Mouse (Mus musculus) neural tube, embryonic 13.5 days (tissue): ENCODE measurements at regions not wholly inside any gene's neighbourhood (a gene's known extent, or its start where the extent isn't known, plus 50 kb on each side); places are given as distances from the start of the nearest gene placed in this dataset.
"Not testable (repeated sequence)": the region's sequence is repeated elsewhere in the genome, so short reads cannot be mapped to it uniquely, and the experiment has no call there.

Experiments
- ATAC-seq: fragments of 200-750 bp; cut with Nextera tagmentation; 2 replicates; pipeline ENCODE4 v1.8.0; 2017; ENCODE audit warnings: low read depth, mild to moderate bottlenecking, moderate TSS enrichment, moderate library complexity
- H3K27ac ChIP-seq: fragments of 300-500 bp; sonication (generic); replicated peaks from 2 replicates; pipeline ENCODE4 v1.5.1; 2015; ENCODE audit warnings: moderate library complexity, mild to moderate bottlenecking, inconsistent platforms
- H3K27me3 ChIP-seq: fragments of 300-500 bp; sonication (generic); 2 replicates; pipeline ENCODE4 v1.6.1; 2015; ENCODE audit warnings: mild to moderate bottlenecking, inconsistent platforms
- H3K36me3 ChIP-seq: fragments of 300-500 bp; sonication (generic); 2 replicates; pipeline ENCODE4 v1.6.1; 2015; ENCODE audit warnings: mild to moderate bottlenecking, inconsistent platforms
- H3K4me1 ChIP-seq: fragments of 300-500 bp; sonication (generic); replicated peaks from 2 replicates; pipeline ENCODE4 v1.6.1; 2015; ENCODE audit warnings: inconsistent platforms
- H3K4me2 ChIP-seq: fragments of 300-500 bp; sonication (generic); 2 replicates; pipeline ENCODE4 v1.6.1; 2015; ENCODE audit warnings: inconsistent platforms, mild to moderate bottlenecking, moderate library complexity
- H3K4me3 ChIP-seq: fragments of 300-500 bp; sonication (generic); 2 replicates; pipeline ENCODE4 v1.5.1; 2015; ENCODE audit warnings: mild to moderate bottlenecking, inconsistent platforms
- H3K9ac ChIP-seq: fragments of 300-500 bp; sonication (generic); 2 replicates; pipeline ENCODE4 v1.6.1; 2015; ENCODE audit warnings: moderate library complexity, mild to moderate bottlenecking, inconsistent platforms
- H3K9me3 ChIP-seq: fragments of 300-500 bp; sonication (generic); 2 replicates; pipeline ENCODE4 v1.6.1; 2016; ENCODE audit warnings: inconsistent platforms
- WGBS: fragments of 180-500 bp; shearing (Covaris S2); methylation state at CpG from one replicate; pipeline ENCODE4 v1.1.7; 2015; 5-methylcytosine and 5-hydroxymethylcytosine counted together

DNA sequence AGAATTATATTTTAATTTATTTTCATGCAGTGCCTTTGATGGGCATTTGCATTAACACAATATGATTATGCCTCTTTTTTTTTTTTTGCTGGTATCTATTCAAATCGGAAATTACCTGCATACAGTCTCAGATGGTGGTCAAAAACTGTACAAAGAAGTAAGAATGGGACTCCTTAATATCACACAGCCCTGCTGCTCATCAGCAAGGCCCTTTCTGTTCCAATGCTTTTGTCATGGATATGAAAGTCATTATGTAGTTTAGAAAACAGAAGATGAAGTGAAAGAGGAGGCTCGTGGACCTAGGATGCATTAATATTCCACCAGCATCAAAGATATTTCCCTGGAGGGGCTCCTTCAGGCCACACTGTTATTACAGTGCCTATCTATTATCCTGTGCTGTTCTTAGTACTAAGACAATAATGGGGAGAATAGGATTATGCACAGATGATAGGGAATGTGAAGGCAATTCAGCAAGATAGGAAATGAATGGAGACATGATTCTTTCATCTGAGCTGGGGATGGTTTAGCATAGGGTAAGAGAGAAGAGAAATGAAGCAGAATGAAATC lies 687.7 kb upstream of the Ptbp2 start:
- Histone ChIP-seq H3K4me3 (no peak overlapping the region), H3K9me3 (no peaks in the 10 kb centered on the region), H3K36me3 (no peaks in the 10 kb centered on the region), H3K9ac (no peak overlapping the region), H3K27me3 (no peaks in the 10 kb centered on the region), H3K4me1 (peaks cover 19% of the 10 kb centered on the region), H3K4me2 (no peak overlapping the region), H3K27ac (no peak overlapping the region; the same call in 1 of the 2 replicates)
- WGBS = 33% methylated on average over 2 of the region's 2 CpGs
- ATAC-seq = no peak

DNA sequence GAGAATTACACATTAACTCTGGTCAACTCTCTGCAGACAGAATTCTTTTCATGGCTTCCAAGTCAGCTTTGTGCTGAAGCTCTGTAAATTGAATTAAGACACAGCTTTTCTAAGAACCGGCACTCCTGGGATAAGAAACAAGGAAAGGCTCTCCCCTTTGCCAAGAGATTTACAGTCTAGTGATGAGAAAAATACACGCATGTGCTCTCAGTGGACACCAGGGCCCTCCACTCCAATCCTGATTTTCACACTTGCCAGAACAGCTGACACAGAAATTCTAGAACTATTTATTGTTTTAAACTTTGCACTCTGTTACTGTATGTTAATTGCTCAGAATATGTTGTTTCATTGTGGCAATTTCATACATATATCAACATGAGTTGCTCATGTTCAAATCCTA lies 684.6 kb upstream of the Ptbp2 start:
- H3K4me2 ChIP-seq = no peak overlapping the region
- no peak overlapping the region for H3K9ac ChIP-seq
- WGBS = 70% methylated on average over 2 of the region's 2 CpGs
- H3K27me3 ChIP-seq = no peaks in the 10 kb centered on the region
- no peak for ATAC-seq
- H3K4me3 ChIP-seq = no peak overlapping the region
- no peaks in the 10 kb centered on the region for H3K9me3 ChIP-seq
- H3K36me3 ChIP-seq = no peaks in the 10 kb centered on the region
- H3K4me1 ChIP-seq = peaks cover 19% of the 10 kb centered on the region
- no peak overlapping the region for H3K27ac ChIP-seq

DNA sequence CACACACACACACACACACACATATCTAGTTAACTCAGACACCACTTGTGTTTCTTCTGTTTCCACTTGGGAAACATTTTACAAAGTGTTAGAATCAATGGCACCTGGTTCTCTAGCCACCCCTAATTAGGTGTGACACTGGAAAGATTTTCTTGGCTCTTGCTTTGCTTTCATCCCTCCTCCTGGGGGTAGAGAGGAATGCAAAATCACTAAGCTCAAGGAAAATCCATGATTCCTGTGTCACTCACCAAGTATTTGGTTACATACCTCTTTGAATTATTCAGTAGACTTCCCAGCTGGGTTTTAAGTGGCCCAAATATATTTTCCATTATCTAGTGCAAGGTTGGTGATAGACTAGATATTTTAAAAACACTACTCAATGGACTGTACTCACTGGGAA lies 676.5 kb upstream of the Ptbp2 start:
- ATAC-seq = no peak
- Histone ChIP-seq H3K4me3 (no peak overlapping the region), H3K36me3 (no peaks in the 10 kb centered on the region)

DNA sequence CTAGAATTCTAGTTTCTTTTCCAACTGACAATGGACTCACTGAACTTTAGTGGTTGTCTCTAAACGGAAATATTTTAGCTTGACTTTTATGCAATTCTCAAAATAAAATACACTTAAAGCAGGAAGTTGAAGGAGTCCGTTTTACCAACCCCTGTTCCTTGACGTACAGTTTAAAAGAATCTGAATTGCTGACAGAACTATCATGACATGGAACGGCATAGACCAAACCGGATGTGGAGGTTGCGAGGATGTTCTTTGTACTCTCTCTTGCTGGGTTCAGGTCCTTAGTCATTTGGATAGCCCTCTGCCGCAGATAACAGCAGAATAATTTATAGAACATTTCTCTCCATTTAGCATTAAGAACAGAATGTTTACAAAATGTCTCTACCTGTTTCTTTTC lies 673.6 kb upstream of the Ptbp2 start:
- Histone ChIP-seq H3K27ac (no peak overlapping the region), H3K9ac (no peak overlapping the region), H3K4me3 (no peak overlapping the region), H3K36me3 (no peaks in the 10 kb centered on the region), H3K4me1 (no peaks in the 10 kb centered on the region), H3K27me3 (no peaks in the 10 kb centered on the region), H3K4me2 (no peak overlapping the region), H3K9me3 (no peaks in the 10 kb centered on the region)
- ATAC-seq = no peak
- 90% methylated on average over 7 of the region's 7 CpGs for WGBS

More for the DNA sequence above, 676.5 kb upstream of the Ptbp2 start:
- Histone ChIP-seq H3K4me2 (no peak overlapping the region), H3K9me3 (no peaks in the 10 kb centered on the region), H3K9ac (no peak overlapping the region), H3K27ac (no peak overlapping the region), H3K4me1 (no peaks in the 10 kb centered on the region), H3K27me3 (no peaks in the 10 kb centered on the region)

DNA sequence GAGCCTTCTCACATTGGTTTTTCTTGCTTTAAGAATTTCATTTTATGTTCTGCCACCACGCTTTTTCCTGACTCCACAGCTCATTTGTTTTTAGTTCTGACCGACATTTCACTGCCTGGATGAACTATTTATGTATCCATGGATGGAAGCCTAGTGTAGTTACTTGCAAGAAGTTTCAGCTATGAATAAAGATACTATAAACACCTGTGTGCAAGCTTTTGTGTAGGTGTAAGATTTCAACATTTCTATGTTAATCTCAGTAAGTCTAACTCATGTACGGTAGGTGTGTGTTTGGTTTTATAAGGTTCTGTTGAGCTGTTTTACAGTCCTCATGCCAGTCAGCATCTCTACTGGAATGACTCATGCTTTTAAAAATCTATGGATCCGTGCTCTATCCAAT lies 656.9 kb upstream of the Ptbp2 start:
- Histone ChIP-seq H3K9ac (no peak overlapping the region), H3K4me3 (no peak overlapping the region), H3K4me2 (no peak overlapping the region), H3K4me1 (no peaks in the 10 kb centered on the region), H3K27me3 (no peaks in the 10 kb centered on the region), H3K27ac (no peak overlapping the region), H3K36me3 (no peaks in the 10 kb centered on the region), H3K9me3 (no peaks in the 10 kb centered on the region)
- ATAC-seq = no peak
- 87% methylated on average over 4 of the region's 4 CpGs for WGBS

DNA sequence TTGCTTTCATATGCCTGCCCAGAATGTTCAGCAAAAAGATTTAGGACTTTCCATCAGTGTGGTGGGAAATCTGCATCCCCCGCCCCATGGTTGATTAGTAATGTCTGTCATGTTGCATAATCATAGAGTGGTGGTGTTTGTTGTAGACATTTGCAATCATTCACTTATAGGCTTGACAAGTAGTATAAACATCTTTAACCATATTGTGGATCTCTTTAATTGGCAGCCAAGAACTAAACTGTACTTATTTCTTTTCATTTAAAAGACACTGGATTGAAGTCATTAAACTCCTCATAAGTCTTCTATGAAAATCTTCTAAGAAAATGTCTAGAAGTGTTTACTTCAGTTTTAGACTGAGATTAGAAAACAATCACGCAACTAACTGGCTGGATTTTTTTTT lies 646.0 kb upstream of the Ptbp2 start:
- WGBS = 95% methylated on average over 2 of the region's 2 CpGs
- ATAC-seq = no peak
- no peak overlapping the region for H3K27ac ChIP-seq
- H3K4me3 ChIP-seq = no peak overlapping the region
- H3K36me3 ChIP-seq = no peaks in the 10 kb centered on the region
- H3K9ac ChIP-seq = no peak overlapping the region
- H3K9me3 ChIP-seq = no peaks in the 10 kb centered on the region
- H3K4me2 ChIP-seq = no peak overlapping the region
- H3K27me3 ChIP-seq = no peaks in the 10 kb centered on the region
- H3K4me1 ChIP-seq = no peaks in the 10 kb centered on the region

DNA sequence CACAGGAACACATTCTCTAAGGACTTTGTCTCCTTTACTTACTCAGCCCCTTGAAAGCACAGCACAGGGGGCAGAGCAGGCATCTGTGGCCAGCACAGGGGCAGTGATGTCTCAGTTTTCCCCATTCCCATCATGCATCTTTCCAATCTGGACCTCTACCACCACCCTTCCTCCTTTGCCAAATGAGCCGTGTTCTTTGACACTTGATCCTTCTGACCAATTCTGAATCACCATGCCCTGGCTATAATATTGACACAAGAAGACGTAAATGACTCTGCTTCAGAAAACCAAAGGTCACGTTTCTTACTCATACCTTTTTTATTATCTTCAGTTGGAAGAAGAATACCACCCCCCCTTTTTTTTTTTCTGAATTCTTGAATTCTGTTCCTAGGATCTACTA lies 632.4 kb upstream of the Ptbp2 start:
- no peaks in the 10 kb centered on the region for H3K27me3 ChIP-seq
- no peaks in the 10 kb centered on the region for H3K9me3 ChIP-seq
- 77% methylated on average over 3 of the region's 3 CpGs for WGBS
- no peak overlapping the region for H3K4me3 ChIP-seq
- no peak overlapping the region for H3K27ac ChIP-seq
- no peak overlapping the region for H3K4me2 ChIP-seq
- ATAC-seq = no peak
- H3K4me1 ChIP-seq = no peaks in the 10 kb centered on the region
- H3K36me3 ChIP-seq = no peaks in the 10 kb centered on the region
- H3K9ac ChIP-seq = no peak overlapping the region

DNA sequence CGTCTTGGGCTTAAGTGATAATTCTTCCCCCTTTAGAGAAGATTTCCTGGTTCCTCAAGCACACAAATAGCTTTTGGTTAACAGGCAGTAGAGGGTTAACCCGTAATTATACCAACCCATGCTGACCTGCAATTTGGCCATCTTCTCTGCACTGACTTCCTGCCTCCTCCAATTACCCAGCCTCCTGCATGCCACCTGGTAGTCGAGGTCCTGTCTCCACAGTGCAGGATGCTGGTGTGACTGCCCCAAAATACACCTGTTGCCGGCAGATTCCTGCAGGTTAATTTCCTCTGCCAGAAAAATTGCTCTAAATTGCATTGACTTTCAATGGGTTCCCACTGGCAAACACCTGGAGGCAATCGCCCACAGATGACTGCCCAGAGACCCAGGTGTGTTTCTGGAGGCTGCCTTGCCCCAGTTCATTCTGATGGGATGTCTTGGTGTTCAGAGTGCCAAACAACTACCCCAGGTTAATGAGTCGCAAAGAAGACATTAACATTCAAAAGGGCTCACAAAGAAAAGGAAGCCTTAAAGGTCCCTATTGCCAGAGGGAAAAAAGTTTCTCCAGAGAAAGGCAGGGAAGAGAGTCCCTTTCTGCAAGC lies 591.5 kb upstream of the Ptbp2 start:
- Histone ChIP-seq H3K9me3 (no peaks in the 10 kb centered on the region), H3K4me2 (no peak overlapping the region), H3K9ac (no peak overlapping the region), H3K27me3 (no peaks in the 10 kb centered on the region), H3K36me3 (no peaks in the 10 kb centered on the region), H3K4me3 (no peak overlapping the region), H3K4me1 (no peaks in the 10 kb centered on the region), H3K27ac (no peak overlapping the region)
- WGBS = 28% methylated on average over 6 of the region's 6 CpGs
- ATAC-seq = no peak

DNA sequence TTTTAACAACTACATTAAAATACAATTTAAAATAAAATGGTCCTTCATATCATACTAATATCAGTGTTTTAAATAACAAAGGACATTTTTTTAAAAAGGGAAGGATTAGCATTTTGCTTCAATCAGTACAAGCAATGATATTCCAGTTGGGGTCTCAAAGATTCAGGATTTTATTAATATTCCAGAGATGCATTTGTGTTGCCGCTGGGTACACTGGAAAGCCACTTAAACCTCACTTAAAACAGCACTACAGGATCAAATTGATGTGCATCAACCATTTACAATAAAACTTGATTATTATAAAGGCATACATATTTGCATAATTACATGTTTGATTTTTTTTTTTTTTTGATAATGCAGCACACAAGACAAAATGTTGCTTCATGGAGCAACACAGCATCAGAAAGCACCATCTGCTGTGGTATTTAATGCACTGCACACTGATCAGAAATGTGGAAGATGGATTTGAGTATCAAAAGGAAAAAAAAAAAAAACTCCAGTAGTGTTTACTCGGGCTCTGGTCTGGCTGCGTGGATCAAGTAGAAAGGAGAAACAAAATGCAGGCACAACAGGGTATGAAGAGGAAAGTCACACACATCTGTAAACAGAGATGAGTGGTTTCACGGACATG lies 558.6 kb upstream of the Ptbp2 start:
- H3K9me3 ChIP-seq = no peaks in the 10 kb centered on the region
- H3K27me3 ChIP-seq = no peaks in the 10 kb centered on the region
- no peak for ATAC-seq
- no peak overlapping the region for H3K27ac ChIP-seq
- WGBS = 71% methylated on average over 4 of the region's 4 CpGs
- no peak overlapping the region for H3K4me2 ChIP-seq
- H3K4me3 ChIP-seq = no peak overlapping the region
- H3K36me3 ChIP-seq = no peaks in the 10 kb centered on the region
- H3K4me1 ChIP-seq = no peaks in the 10 kb centered on the region
- H3K9ac ChIP-seq = no peak overlapping the region

DNA sequence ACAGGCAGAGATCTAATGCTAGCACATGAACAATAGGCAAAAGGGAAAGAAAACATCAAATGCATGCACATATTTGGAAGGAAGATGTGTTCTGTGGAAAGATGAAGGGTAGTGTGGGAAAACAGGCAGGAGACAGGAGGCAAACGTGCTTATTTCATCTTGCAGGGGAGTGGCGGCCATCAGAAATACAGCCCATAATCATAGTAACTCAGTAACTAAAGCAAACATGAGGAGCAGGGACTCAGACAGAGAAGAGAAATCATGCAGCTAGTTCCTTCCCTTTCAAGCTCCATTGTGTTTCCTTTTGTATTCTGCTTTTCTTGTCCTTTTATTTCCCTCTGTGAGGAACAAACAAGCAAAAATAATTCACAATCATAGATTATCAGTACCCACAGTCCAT lies 557.6 kb upstream of the Ptbp2 start:
- Histone ChIP-seq H3K9me3 (no peaks in the 10 kb centered on the region), H3K4me1 (no peaks in the 10 kb centered on the region), H3K9ac (no peak overlapping the region), H3K4me3 (no peak overlapping the region), H3K27ac (no peak overlapping the region), H3K27me3 (no peaks in the 10 kb centered on the region), H3K4me2 (no peak overlapping the region), H3K36me3 (no peaks in the 10 kb centered on the region)
- WGBS = 74% methylated on average over 2 of the region's 2 CpGs
- ATAC-seq = no peak

DNA sequence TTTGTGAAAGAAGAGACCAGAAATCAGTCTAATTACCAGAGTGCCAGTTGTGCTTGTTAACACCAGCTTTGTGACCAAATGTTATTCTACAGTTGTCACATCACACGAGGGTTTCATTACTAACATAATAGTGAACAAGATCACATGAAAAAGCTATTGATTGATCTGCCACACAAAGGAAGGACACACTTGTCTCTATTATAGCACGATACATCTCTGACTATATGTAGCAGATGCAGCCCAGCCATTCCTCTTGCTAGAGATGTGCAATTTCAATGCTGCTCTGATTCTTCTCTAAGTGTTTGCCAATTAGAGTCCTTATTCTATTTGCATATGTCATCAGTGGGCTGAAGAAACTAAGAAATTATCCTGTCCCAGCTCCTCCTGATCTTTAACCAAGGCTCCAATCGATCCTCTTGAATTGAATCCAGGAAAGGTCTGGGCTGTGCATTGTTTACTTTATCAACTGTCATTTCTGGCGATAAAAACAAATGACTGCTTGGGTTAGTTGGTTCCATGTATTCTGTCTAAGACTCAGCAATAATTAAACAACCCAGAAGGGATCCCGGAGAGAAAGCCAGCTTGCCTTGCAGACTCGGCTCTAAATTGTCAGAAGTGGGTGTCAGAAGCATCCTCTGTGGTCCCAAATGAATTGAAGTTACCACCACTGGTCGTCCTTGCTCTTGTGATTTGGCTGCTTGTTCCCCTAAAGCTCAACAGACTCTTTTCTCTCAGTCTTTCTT lies 551.7 kb upstream of the Ptbp2 start:
- WGBS = 75% methylated on average over 7 of the region's 7 CpGs
- H3K4me2 ChIP-seq = no peak overlapping the region
- H3K36me3 ChIP-seq = no peaks in the 10 kb centered on the region
- H3K27me3 ChIP-seq = no peaks in the 10 kb centered on the region
- H3K4me1 ChIP-seq = no peaks in the 10 kb centered on the region
- H3K9me3 ChIP-seq = no peaks in the 10 kb centered on the region
- no peak for ATAC-seq
- no peak overlapping the region for H3K27ac ChIP-seq
- H3K9ac ChIP-seq = no peak overlapping the region
- H3K4me3 ChIP-seq = no peak overlapping the region

DNA sequence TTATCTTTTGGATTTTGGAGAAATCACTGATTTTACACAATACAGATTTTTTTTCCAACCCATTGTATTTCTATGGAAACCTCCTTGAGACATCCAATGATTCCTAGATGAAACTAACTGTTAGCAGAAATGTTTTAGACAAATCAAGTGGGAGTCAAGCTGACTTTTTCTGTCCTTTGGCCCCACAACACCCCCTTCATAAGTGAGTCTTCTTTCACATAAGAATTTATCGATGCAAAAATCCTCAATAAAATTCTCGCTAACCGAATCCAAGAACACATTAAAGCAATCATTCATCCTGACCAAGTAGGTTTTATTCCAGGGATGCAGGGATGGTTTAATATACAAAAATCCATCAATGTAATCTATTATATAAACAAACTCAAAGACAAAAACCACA lies 522.8 kb upstream of the Ptbp2 start:
- ATAC-seq, H3K9ac ChIP-seq, H3K27ac ChIP-seq, H3K4me3 ChIP-seq, H3K27me3 ChIP-seq, H3K9me3 ChIP-seq, H3K4me2 ChIP-seq, H3K36me3 ChIP-seq: not testable (repeated sequence)
- WGBS = 92% methylated on average over 3 of the region's 3 CpGs
- H3K4me1 ChIP-seq = peaks cover 11% of the 10 kb centered on the region
